Mouse (Mus musculus): ENCODE measurements at regions not wholly inside any gene's neighbourhood (a gene's known extent, or its start where the extent isn't known, plus 50 kb on each side); places are given as distances from the start of the nearest gene placed in this dataset.

DNA sequence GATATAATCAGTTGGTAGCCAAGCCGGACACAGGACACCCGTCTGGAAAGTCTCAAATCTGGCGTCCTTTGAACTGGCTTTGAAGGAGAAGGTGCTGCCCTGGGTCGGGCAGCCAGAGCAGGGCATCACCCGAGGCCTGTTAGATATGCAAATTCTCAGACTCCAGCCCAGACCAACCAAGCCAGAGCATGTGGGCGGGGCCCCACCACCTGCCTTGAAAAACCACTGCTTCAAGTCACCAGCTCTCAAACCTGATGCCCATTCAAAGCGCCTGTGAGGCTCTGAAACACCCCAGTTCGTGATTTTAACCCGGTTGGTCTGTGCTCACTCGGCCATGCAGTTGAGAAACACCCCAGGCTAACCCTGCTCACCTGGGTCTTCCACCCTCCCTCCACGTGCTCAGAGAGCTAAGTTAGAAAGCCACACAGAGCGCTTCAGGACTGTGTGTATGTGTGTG is 101.6 kb downstream of the Utp6 start:
- Histone ChIP-seq H3K9me3 (ENCODE audit: control insufficient read depth, low read length) (no peaks in the 10 kb centered on the region), H3K4me1 (ENCODE audit: control insufficient read depth, insufficient read depth, low read length) (no peaks in the 10 kb centered on the region), H3K4me3 (ENCODE audit: low read depth, low read length) (no peak overlapping the region), H3K4me2 (ENCODE audit: low read depth) (no peak overlapping the region), H3K36me3 (ENCODE audit: control insufficient read depth, insufficient read depth, low read length) (no peaks in the 10 kb centered on the region), H3K9ac (ENCODE audit: low read length) (no peak overlapping the region), H3K27ac (ENCODE audit: low read depth, low read length) (no peak overlapping the region), H3K27me3 (ENCODE audit: control insufficient read depth, insufficient read depth, low read length) (no peaks in the 10 kb centered on the region)
- WGBS = 28% methylated on average over 12 of the region's 12 CpGs
- ATAC-seq (ENCODE audit: insufficient read depth, low FRiP score, low TSS enrichment) (no peak), DNase-seq (ENCODE audit: low spot score) (no peak)

DNA sequence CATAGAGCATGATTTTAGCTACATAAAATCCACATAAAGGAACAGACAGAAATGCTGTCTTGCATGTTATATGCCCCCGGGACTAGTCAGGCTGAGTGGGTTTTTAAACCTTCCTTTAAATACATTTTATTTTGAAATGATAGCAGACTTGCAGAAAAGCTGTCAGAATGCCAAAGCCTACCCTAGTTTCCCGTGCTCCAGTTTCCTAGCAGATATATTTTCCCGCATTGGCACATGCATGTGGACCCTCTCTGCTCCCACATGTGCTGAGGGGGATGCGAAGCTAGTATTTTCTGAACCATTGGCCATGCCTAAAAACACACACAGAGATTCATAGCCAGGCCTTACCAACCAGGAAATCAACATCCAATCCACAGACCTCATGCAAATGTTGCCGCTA is 105.8 kb downstream of the Utp6 start:
- Histone ChIP-seq H3K4me3 (ENCODE audit: low read depth, low read length) (no peak overlapping the region), H3K27ac (ENCODE audit: low read depth, low read length) (no peak overlapping the region), H3K27me3 (ENCODE audit: control insufficient read depth, insufficient read depth, low read length) (no peaks in the 10 kb centered on the region), H3K9me3 (ENCODE audit: control insufficient read depth, low read length) (no peaks in the 10 kb centered on the region), H3K4me2 (ENCODE audit: low read depth) (no peak overlapping the region), H3K4me1 (ENCODE audit: control insufficient read depth, insufficient read depth, low read length) (no peaks in the 10 kb centered on the region), H3K9ac (ENCODE audit: low read length) (no peak overlapping the region), H3K36me3 (ENCODE audit: control insufficient read depth, insufficient read depth, low read length) (no peaks in the 10 kb centered on the region)
- WGBS = 90% methylated on average over 5 of the region's 5 CpGs
- DNase-seq (ENCODE audit: low spot score) (no peak), ATAC-seq (ENCODE audit: insufficient read depth, low FRiP score, low TSS enrichment) (no peak)

GRCm38 (mm10) chr11:79849545-79849944 is 112.6 kb downstream of the Utp6 start:
- Histone ChIP-seq H3K4me1 (ENCODE audit: control insufficient read depth, insufficient read depth, low read length) (no peaks in the 10 kb centered on the region), H3K4me2 (ENCODE audit: low read depth) (no peak overlapping the region), H3K9ac (ENCODE audit: low read length) (no peak overlapping the region), H3K27ac (ENCODE audit: low read depth, low read length) (no peak overlapping the region), H3K4me3 (ENCODE audit: low read depth, low read length) (no peak overlapping the region), H3K27me3 (ENCODE audit: control insufficient read depth, insufficient read depth, low read length) (no peaks in the 10 kb centered on the region), H3K9me3 (ENCODE audit: control insufficient read depth, low read length) (no peaks in the 10 kb centered on the region), H3K36me3 (ENCODE audit: control insufficient read depth, insufficient read depth, low read length) (no peaks in the 10 kb centered on the region)
- WGBS = 93% methylated on average over 3 of the region's 3 CpGs
- DNase-seq (ENCODE audit: low spot score) (no peak), ATAC-seq (ENCODE audit: insufficient read depth, low FRiP score, low TSS enrichment) (no peak)

DNA sequence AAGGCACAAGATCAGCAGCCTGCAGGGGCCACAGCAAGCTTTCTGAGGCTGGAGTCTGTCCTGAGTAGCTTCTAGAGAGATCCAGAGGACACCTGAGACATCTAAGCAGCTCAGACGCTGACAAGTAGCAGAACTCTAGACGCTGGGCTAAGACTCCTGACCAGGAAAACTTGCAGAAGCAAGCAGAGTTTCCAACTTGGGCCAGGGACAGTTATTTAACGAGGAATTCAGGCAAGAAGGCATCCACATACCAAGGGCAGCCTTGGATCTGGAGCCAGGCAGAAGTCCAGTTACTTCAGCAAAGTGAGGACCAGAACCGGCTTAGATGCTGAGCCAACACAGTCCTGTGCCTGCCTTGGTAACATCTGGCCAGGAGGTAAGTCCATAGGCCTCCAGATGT is 117.8 kb downstream of the Utp6 start:
- WGBS = 84% methylated on average over 4 of the region's 4 CpGs
- H3K36me3 ChIP-seq (ENCODE audit: control insufficient read depth, insufficient read depth, low read length) = no peaks in the 10 kb centered on the region
- H3K9me3 ChIP-seq (ENCODE audit: control insufficient read depth, low read length) = no peaks in the 10 kb centered on the region
- ATAC-seq (ENCODE audit: insufficient read depth, low FRiP score, low TSS enrichment) (no peak), DNase-seq (ENCODE audit: low spot score) (no peak)
- H3K9ac ChIP-seq (ENCODE audit: low read length) = no peak overlapping the region
- H3K4me2 ChIP-seq (ENCODE audit: low read depth) = no peak overlapping the region
- no peak overlapping the region for H3K4me3 ChIP-seq (ENCODE audit: low read depth, low read length)
- no peaks in the 10 kb centered on the region for H3K4me1 ChIP-seq (ENCODE audit: control insufficient read depth, insufficient read depth, low read length)
- no peaks in the 10 kb centered on the region for H3K27me3 ChIP-seq (ENCODE audit: control insufficient read depth, insufficient read depth, low read length)
- H3K27ac ChIP-seq (ENCODE audit: low read depth, low read length) = no peak overlapping the region

GRCm38 (mm10) chr11:79843021-79843420 is 119.2 kb downstream of the Utp6 start:
- DNase-seq (ENCODE audit: low spot score) (no peak), ATAC-seq (ENCODE audit: insufficient read depth, low FRiP score, low TSS enrichment) (no peak)
- Histone ChIP-seq H3K4me2 (ENCODE audit: low read depth) (no peak overlapping the region), H3K9me3 (ENCODE audit: control insufficient read depth, low read length) (no peaks in the 10 kb centered on the region), H3K9ac (ENCODE audit: low read length) (no peak overlapping the region), H3K36me3 (ENCODE audit: control insufficient read depth, insufficient read depth, low read length) (no peaks in the 10 kb centered on the region), H3K4me1 (ENCODE audit: control insufficient read depth, insufficient read depth, low read length) (no peaks in the 10 kb centered on the region), H3K4me3 (ENCODE audit: low read depth, low read length) (no peak overlapping the region), H3K27me3 (ENCODE audit: control insufficient read depth, insufficient read depth, low read length) (no peaks in the 10 kb centered on the region), H3K27ac (ENCODE audit: low read depth, low read length) (no peak overlapping the region)
- WGBS = 65% methylated on average over 3 of the region's 3 CpGs

GRCm38 (mm10) chr11:79839973-79840372 is 122.2 kb downstream of the Utp6 start:
- no peak for ATAC-seq (ENCODE audit: insufficient read depth, low FRiP score, low TSS enrichment)
- H3K27me3 ChIP-seq (ENCODE audit: control insufficient read depth, insufficient read depth, low read length) = no peaks in the 10 kb centered on the region
- H3K9ac ChIP-seq (ENCODE audit: low read length) = no peak overlapping the region
- H3K27ac ChIP-seq (ENCODE audit: low read depth, low read length) = no peak overlapping the region
- no peaks in the 10 kb centered on the region for H3K9me3 ChIP-seq (ENCODE audit: control insufficient read depth, low read length)
- H3K36me3 ChIP-seq (ENCODE audit: control insufficient read depth, insufficient read depth, low read length) = no peaks in the 10 kb centered on the region
- DNase-seq (ENCODE audit: low spot score) = no peak
- H3K4me1 ChIP-seq (ENCODE audit: control insufficient read depth, insufficient read depth, low read length) = no peaks in the 10 kb centered on the region
- WGBS = 94% methylated on average over 6 of the region's 6 CpGs
- no peak overlapping the region for H3K4me3 ChIP-seq (ENCODE audit: low read depth, low read length)
- H3K4me2 ChIP-seq (ENCODE audit: low read depth) = no peak overlapping the region

DNA sequence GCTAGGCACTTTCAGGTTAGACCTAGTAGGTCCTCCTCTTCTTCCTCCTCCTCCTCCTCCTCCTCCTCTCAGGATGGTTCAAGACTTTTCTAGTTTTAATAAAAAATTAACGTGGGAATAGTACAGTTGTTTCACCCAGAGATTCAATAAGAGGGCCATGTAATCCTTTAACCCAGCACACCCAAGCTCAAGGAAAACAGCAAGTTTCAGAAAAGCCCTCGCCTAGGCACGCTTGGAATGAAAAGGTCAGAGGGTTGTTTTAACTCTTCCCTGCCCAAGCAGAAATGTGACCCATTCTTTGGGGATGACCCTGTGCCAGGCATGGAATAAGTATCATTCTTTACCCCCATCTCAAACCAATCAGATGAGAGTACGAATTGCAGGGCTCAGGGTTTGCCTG is 124.1 kb downstream of the Utp6 start:
- H3K36me3 ChIP-seq (ENCODE audit: control insufficient read depth, insufficient read depth, low read length) = no peaks in the 10 kb centered on the region
- no peak overlapping the region for H3K9ac ChIP-seq (ENCODE audit: low read length)
- H3K27me3 ChIP-seq (ENCODE audit: control insufficient read depth, insufficient read depth, low read length) = no peaks in the 10 kb centered on the region
- H3K4me2 ChIP-seq (ENCODE audit: low read depth) = no peak overlapping the region
- H3K9me3 ChIP-seq (ENCODE audit: control insufficient read depth, low read length) = no peaks in the 10 kb centered on the region
- peaks cover 2% of the 10 kb centered on the region; the same call in 1 of the 2 replicates for H3K4me1 ChIP-seq (ENCODE audit: control insufficient read depth, insufficient read depth, low read length)
- WGBS = 61% methylated on average over 4 of the region's 4 CpGs
- no peak overlapping the region for H3K4me3 ChIP-seq (ENCODE audit: low read depth, low read length)
- no peak overlapping the region for H3K27ac ChIP-seq (ENCODE audit: low read depth, low read length)
- ATAC-seq (ENCODE audit: insufficient read depth, low FRiP score, low TSS enrichment) (no peak), DNase-seq (ENCODE audit: low spot score) (no peak)

DNA sequence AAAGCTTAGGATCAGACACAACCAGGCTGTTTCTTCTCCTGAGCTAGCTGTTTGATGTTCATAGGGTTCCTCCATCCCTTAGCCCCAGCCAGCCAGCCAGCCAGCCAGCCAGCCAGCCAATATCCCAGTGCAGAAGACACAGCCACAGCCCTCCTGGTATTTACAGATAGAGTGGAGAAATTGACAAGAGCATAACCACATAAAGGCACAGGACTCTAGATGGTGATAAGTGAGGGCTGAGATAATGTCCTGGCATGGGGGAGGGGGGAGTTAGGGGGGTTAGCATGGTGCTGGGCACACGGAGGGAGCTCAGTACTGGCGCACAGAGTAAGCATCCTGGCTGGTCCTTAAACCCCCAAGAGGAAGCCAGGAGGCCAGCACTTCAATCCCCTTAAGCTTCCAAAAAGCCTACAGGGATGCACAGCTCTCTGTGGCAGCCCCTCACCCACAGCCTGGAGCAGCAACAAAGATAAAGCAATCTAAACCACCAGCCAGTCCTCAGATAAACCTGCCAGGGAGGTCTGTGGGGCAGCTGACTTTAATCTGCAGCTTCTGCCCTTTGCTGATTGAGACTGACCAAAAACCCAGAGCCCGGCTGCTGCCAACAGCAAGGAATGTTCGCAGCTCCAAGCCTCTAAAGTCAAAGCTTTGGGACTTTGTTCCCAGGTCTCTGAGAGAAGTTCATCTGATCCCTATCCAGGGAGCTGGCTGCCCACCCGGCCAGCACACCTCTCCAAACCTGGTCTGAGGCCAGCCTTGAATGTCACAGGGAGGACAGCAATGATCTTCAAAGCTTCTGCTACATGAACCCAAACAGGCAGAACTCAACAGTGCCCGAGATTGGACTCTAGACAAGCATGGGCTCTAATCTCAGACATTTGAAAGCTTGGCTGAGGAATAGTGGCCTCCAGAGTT is 124.9 kb downstream of the Utp6 start:
- Histone ChIP-seq H3K4me2 (ENCODE audit: low read depth) (no peak overlapping the region), H3K4me1 (ENCODE audit: control insufficient read depth, insufficient read depth, low read length) (peaks cover 5% of the 10 kb centered on the region; the same call in 1 of the 2 replicates), H3K27me3 (ENCODE audit: control insufficient read depth, insufficient read depth, low read length) (no peaks in the 10 kb centered on the region), H3K9ac (ENCODE audit: low read length) (no peak overlapping the region), H3K9me3 (ENCODE audit: control insufficient read depth, low read length) (no peaks in the 10 kb centered on the region), H3K27ac (ENCODE audit: low read depth, low read length) (no peak overlapping the region), H3K4me3 (ENCODE audit: low read depth, low read length) (no peak overlapping the region), H3K36me3 (ENCODE audit: control insufficient read depth, insufficient read depth, low read length) (no peaks in the 10 kb centered on the region)
- DNase-seq (ENCODE audit: low spot score) (no peak), ATAC-seq (ENCODE audit: insufficient read depth, low FRiP score, low TSS enrichment) (no peak)
- 75% methylated on average over 6 of the region's 6 CpGs for WGBS

DNA sequence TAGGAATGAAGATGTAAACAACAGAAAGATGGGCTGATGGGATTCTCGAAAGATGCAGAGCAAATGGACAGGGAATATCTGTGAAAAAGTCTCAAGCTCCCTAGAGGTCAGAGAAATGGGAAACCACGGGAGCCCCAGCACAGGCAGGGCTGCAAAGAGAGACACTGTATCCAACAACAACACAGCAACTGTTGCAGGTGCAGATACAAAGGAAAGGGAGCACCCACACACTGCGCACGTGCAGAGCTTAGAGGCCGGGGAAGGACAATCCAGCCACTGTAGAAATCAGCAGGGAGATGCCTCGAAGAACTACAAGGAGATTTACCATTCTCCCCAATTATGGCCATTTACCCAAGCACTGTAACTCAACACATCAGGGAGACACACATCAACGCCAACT is 126.3 kb downstream of the Utp6 start:
- Histone ChIP-seq H3K4me3 (ENCODE audit: low read depth, low read length) (no peak overlapping the region), H3K4me2 (ENCODE audit: low read depth) (no peak overlapping the region), H3K4me1 (ENCODE audit: control insufficient read depth, insufficient read depth, low read length) (peaks cover 5% of the 10 kb centered on the region; the same call in 1 of the 2 replicates), H3K36me3 (ENCODE audit: control insufficient read depth, insufficient read depth, low read length) (no peaks in the 10 kb centered on the region), H3K9me3 (ENCODE audit: control insufficient read depth, low read length) (no peaks in the 10 kb centered on the region), H3K9ac (ENCODE audit: low read length) (no peak overlapping the region), H3K27me3 (ENCODE audit: control insufficient read depth, insufficient read depth, low read length) (no peaks in the 10 kb centered on the region), H3K27ac (ENCODE audit: low read depth, low read length) (no peak overlapping the region)
- WGBS = 87% methylated on average over 7 of the region's 7 CpGs
- ATAC-seq (ENCODE audit: insufficient read depth, low FRiP score, low TSS enrichment) (no peak), DNase-seq (ENCODE audit: low spot score) (no peak)

Data from neural tube, embryonic 11.5 days (tissue).